Mouse (Mus musculus) stomach, embryonic 14.5 days (tissue): ENCODE measurements around the gene Cables2. TPM values are rescaled to one million over a fixed set of nuclear protein-coding genes. Genes with fewer than 3 reads are reported as not detected.

Experiments used
- ATAC-seq: fragments of 200-750 bp; cut with Nextera tagmentation; 2 replicates; pipeline ENCODE4 v1.8.0; 2017; ENCODE audit warnings: low read depth, moderate TSS enrichment; ENCODE audit not compliant: insufficient number of reproducible peaks, insufficient read depth, low FRiP score
- H3K27ac ChIP-seq: fragments of 300-500 bp; sonication (generic); 2 replicates; pipeline ENCODE4 v1.5.1; 2014; ENCODE audit warnings: mild to moderate bottlenecking, low read length, moderate library complexity, mixed read lengths
- H3K27me3 ChIP-seq: fragments of 300-500 bp; sonication (generic); 2 replicates; pipeline ENCODE4 v1.6.1; 2014; ENCODE audit warnings: low read length, control low read depth, mixed read lengths; ENCODE audit not compliant: control insufficient read depth, insufficient read depth
- H3K36me3 ChIP-seq: fragments of 300-500 bp; sonication (generic); 2 replicates; pipeline ENCODE4 v1.6.1; 2014; ENCODE audit warnings: mild to moderate bottlenecking, control low read depth, low read length, moderate library complexity, mixed read lengths; ENCODE audit not compliant: control insufficient read depth, insufficient read depth
- H3K4me1 ChIP-seq: fragments of 300-500 bp; sonication (generic); 2 replicates; pipeline ENCODE4 v1.6.1; 2014; ENCODE audit warnings: low read length, control low read depth, mixed read lengths; ENCODE audit not compliant: control insufficient read depth, insufficient read depth
- H3K4me2 ChIP-seq: fragments of 300-500 bp; sonication (generic); replicated peaks from 2 replicates; pipeline ENCODE4 v1.6.1; 2014; ENCODE audit warnings: low read depth, low read length, control low read depth
- H3K4me3 ChIP-seq: fragments of 300-500 bp; sonication (generic); 2 replicates; pipeline ENCODE4 v1.5.1; 2014; ENCODE audit warnings: low read depth, low read length, control low read depth
- H3K9ac ChIP-seq: fragments of 300-500 bp; sonication (generic); replicated peaks from 2 replicates; pipeline ENCODE4 v1.6.1; 2014; ENCODE audit warnings: low read depth, mild to moderate bottlenecking, control low read depth, low read length, moderate library complexity, mixed read lengths
- H3K9me3 ChIP-seq: fragments of 300-500 bp; sonication (generic); 2 replicates; pipeline ENCODE4 v1.6.1; 2016; ENCODE audit warnings: low read depth, low read length, control low read depth; ENCODE audit not compliant: control insufficient read depth
- WGBS: fragments of 180-500 bp; shearing (Covaris S2); extraction: QIAGEN DNeasy Blood & Tissue Kit; methylation state at CpG from one replicate; pipeline ENCODE4 v1.1.7; 2014; 5-methylcytosine and 5-hydroxymethylcytosine counted together
- polyA plus RNA-seq: library from polyadenylated mRNA; unstranded; fragments of >200 nt; fragmentation: Nextera tagmentation; extraction: Ambion mirVana; gene quantifications from 2 replicates; pipeline ENCODE4 v1.2.1, GENCODE M21; 2014

The Cables2 gene
- polyA plus RNA-seq, 1 experiment from 2014 or later: 15.5 TPM

GRCm38 (mm10) chr2:180222250-180222649 lies 51.0 kb downstream of the Cables2 start:
- Histone ChIP-seq H3K9me3 (no peaks in the 10 kb centered on the region), H3K27me3 (no peaks in the 10 kb centered on the region), H3K4me2 (0 out of 2 replicates have a peak overlapping the region, but pooled peaks have one; percentile 96), H3K27ac (peak overlapping the region; percentile 29; the same call in 1 of the 2 replicates), H3K4me3 (no peak overlapping the region), H3K9ac (no peak overlapping the region; the same call in 1 of the 2 replicates), H3K36me3 (peaks cover 4% of the 10 kb centered on the region; the same call in 1 of the 2 replicates), H3K4me1 (peaks cover 42% of the 10 kb centered on the region)
- peak; percentile 54 for ATAC-seq
- WGBS: 19% methylated on average over 6 of the region's 6 CpGs

GRCm38 (mm10) chr2:180221051-180221450 lies 52.2 kb downstream of the Cables2 start:
- ATAC-seq: no peak
- Histone ChIP-seq H3K27me3 (no peaks in the 10 kb centered on the region), H3K4me3 (no peak overlapping the region), H3K9me3 (no peaks in the 10 kb centered on the region), H3K4me1 (peaks cover 44% of the 10 kb centered on the region), H3K4me2 (no peak overlapping the region), H3K9ac (no peak overlapping the region), H3K27ac (no peak overlapping the region), H3K36me3 (peaks cover 4% of the 10 kb centered on the region; the same call in 1 of the 2 replicates)
- WGBS: 87% methylated on average over 9 of the region's 9 CpGs

GRCm38 (mm10) chr2:180220165-180220564 lies 53.1 kb downstream of the Cables2 start:
- ATAC-seq: no peak
- 31% methylated on average over 9 of the region's 9 CpGs for WGBS
- Histone ChIP-seq H3K27ac (no peak overlapping the region; the same call in 1 of the 2 replicates), H3K9ac (no peak overlapping the region), H3K4me2 (no peak overlapping the region), H3K36me3 (peaks cover 4% of the 10 kb centered on the region; the same call in 1 of the 2 replicates), H3K4me3 (no peak overlapping the region), H3K9me3 (no peaks in the 10 kb centered on the region), H3K4me1 (peaks cover 48% of the 10 kb centered on the region), H3K27me3 (no peaks in the 10 kb centered on the region)

GRCm38 (mm10) chr2:180219145-180219943 lies 54.0 kb downstream of the Cables2 start:
- no peak overlapping the region for H3K4me2 ChIP-seq
- 80% methylated on average over 15 of the region's 15 CpGs for WGBS
- H3K9ac ChIP-seq: no peak overlapping the region
- H3K27ac ChIP-seq: peak overlapping the region; percentile 18; the same call in 1 of the 2 replicates
- H3K36me3 ChIP-seq: peaks cover 4% of the 10 kb centered on the region; the same call in 1 of the 2 replicates
- peaks cover 52% of the 10 kb centered on the region for H3K4me1 ChIP-seq
- ATAC-seq: no peak
- no peaks in the 10 kb centered on the region for H3K9me3 ChIP-seq
- H3K4me3 ChIP-seq: no peak overlapping the region
- H3K27me3 ChIP-seq: no peaks in the 10 kb centered on the region

- H3K4me1 ChIP-seq: peaks cover 53% of the 10 kb centered on the region
- no peak overlapping the region for H3K4me3 ChIP-seq
- H3K9me3 ChIP-seq: no peaks in the 10 kb centered on the region
- ATAC-seq: no peak
- 52% methylated on average over 5 of the region's 5 CpGs for WGBS
- H3K9ac ChIP-seq: no peak overlapping the region
- H3K36me3 ChIP-seq: peaks cover 4% of the 10 kb centered on the region; the same call in 1 of the 2 replicates
- H3K4me2 ChIP-seq: no peak overlapping the region
- peak overlapping the region; percentile 18; the same call in 1 of the 2 replicates for H3K27ac ChIP-seq
- no peaks in the 10 kb centered on the region for H3K27me3 ChIP-seq
These were observed 54.6 kb downstream of the Cables2 start for GRCm38 (mm10) chr2:180218677-180219076.

GRCm38 (mm10) chr2:180218241-180218640 lies 55.1 kb downstream of the Cables2 start:
- peaks cover 50% of the 10 kb centered on the region for H3K4me1 ChIP-seq
- WGBS: 62% methylated on average over 3 of the region's 3 CpGs
- H3K4me2 ChIP-seq: no peak overlapping the region
- ATAC-seq: no peak
- no peak overlapping the region; the same call in 1 of the 2 replicates for H3K27ac ChIP-seq
- H3K9ac ChIP-seq: no peak overlapping the region
- H3K9me3 ChIP-seq: no peaks in the 10 kb centered on the region
- H3K27me3 ChIP-seq: no peaks in the 10 kb centered on the region
- peaks cover 4% of the 10 kb centered on the region; the same call in 1 of the 2 replicates for H3K36me3 ChIP-seq
- H3K4me3 ChIP-seq: no peak overlapping the region

GRCm38 (mm10) chr2:180217587-180217986 lies 55.7 kb downstream of the Cables2 start:
- Histone ChIP-seq H3K4me3 (no peak overlapping the region), H3K27me3 (no peaks in the 10 kb centered on the region), H3K4me1 (peaks cover 44% of the 10 kb centered on the region), H3K27ac (no peak overlapping the region), H3K9me3 (no peaks in the 10 kb centered on the region), H3K4me2 (no peak overlapping the region), H3K9ac (no peak overlapping the region), H3K36me3 (peaks cover 4% of the 10 kb centered on the region; the same call in 1 of the 2 replicates)
- 87% methylated on average over 8 of the region's 8 CpGs for WGBS
- no peak for ATAC-seq

- Histone ChIP-seq H3K4me3 (no peak overlapping the region), H3K27ac (no peak overlapping the region), H3K4me2 (no peak overlapping the region), H3K36me3 (peaks cover 4% of the 10 kb centered on the region; the same call in 1 of the 2 replicates), H3K27me3 (no peaks in the 10 kb centered on the region), H3K4me1 (peaks cover 37% of the 10 kb centered on the region), H3K9ac (no peak overlapping the region), H3K9me3 (no peaks in the 10 kb centered on the region)
- 41% methylated on average over 4 of the region's 5 CpGs for WGBS
- ATAC-seq: no peak
These were observed 56.4 kb downstream of the Cables2 start for GRCm38 (mm10) chr2:180216921-180217320.
